Mouse (Mus musculus): ENCODE results near the gene Pus7. TPM values are rescaled to one million over a fixed set of nuclear protein-coding genes. Genes with fewer than 3 reads are reported as not detected.
A peak's percentile ranks its signal among the peaks of the same experiment; 100 is the strongest.
"Not testable (repeated sequence)": the region's sequence is repeated elsewhere in the genome, so short reads cannot be mapped to it uniquely, and the experiment has no call there.

Gene Pus7
- polyA plus RNA-seq, 1 experiment from 2014 or later: 15.1 TPM

GRCm38 (mm10) chr5:23743261-23743660 is 40.2 kb downstream of the Pus7 start:
- Histone ChIP-seq H3K9ac (replicated peaks) (no peak overlapping the region), H3K27ac (replicated peaks) (no peak overlapping the region), H3K4me1 (no peaks in the 10 kb centered on the region), H3K36me3 (peaks cover 64% of the 10 kb centered on the region), H3K4me2 (no peak overlapping the region), H3K4me3 (replicated peaks) (no peak overlapping the region), H3K27me3 (replicated peaks) (no peaks in the 10 kb centered on the region), H3K9me3 (replicated peaks) (no peaks in the 10 kb centered on the region)
- WGBS: 96% methylated on average over 12 of the region's 12 CpGs
- ATAC-seq (ENCODE audit: low FRiP score): no peak

- Histone ChIP-seq H3K27me3 (replicated peaks) (no peaks in the 10 kb centered on the region), H3K4me3 (replicated peaks) (no peak overlapping the region), H3K36me3 (peaks cover 13% of the 10 kb centered on the region), H3K27ac (replicated peaks) (no peak overlapping the region), H3K4me1 (no peaks in the 10 kb centered on the region), H3K9ac (replicated peaks) (no peak overlapping the region), H3K4me2 (no peak overlapping the region), H3K9me3 (replicated peaks) (no peaks in the 10 kb centered on the region)
- 66% methylated on average over 4 of the region's 4 CpGs for WGBS
- no peak for ATAC-seq (ENCODE audit: low FRiP score)
Observed at GRCm38 (mm10) chr5:23737111-23737510, 46.4 kb downstream of the Pus7 start.

GRCm38 (mm10) chr5:23736366-23736765 is 47.1 kb downstream of the Pus7 start:
- Histone ChIP-seq H3K36me3 (peaks cover 6% of the 10 kb centered on the region; the same call in 1 of the 2 replicates), H3K27ac (replicated peaks) (no peak overlapping the region), H3K9me3 (replicated peaks) (no peaks in the 10 kb centered on the region), H3K4me2 (no peak overlapping the region), H3K4me1 (no peaks in the 10 kb centered on the region), H3K9ac (replicated peaks) (no peak overlapping the region), H3K27me3 (replicated peaks) (no peaks in the 10 kb centered on the region), H3K4me3 (replicated peaks) (no peak overlapping the region)
- no peak for ATAC-seq (ENCODE audit: low FRiP score)
- 71% methylated on average over 4 of the region's 4 CpGs for WGBS

- 90% methylated on average over 2 of the region's 2 CpGs for WGBS
- H3K36me3 ChIP-seq: no peaks in the 10 kb centered on the region
- no peaks in the 10 kb centered on the region for H3K27me3 ChIP-seq (replicated peaks)
- no peak overlapping the region for H3K4me2 ChIP-seq
- H3K4me1 ChIP-seq: no peaks in the 10 kb centered on the region
- H3K4me3 ChIP-seq (replicated peaks): no peak overlapping the region
- no peak overlapping the region for H3K9ac ChIP-seq (replicated peaks)
- no peaks in the 10 kb centered on the region for H3K9me3 ChIP-seq (replicated peaks)
- H3K27ac ChIP-seq (replicated peaks): no peak overlapping the region
- no peak for ATAC-seq (ENCODE audit: low FRiP score)
Observed at GRCm38 (mm10) chr5:23721956-23722355, 61.6 kb downstream of the Pus7 start.

- Histone ChIP-seq H3K27me3 (replicated peaks) (no peaks in the 10 kb centered on the region), H3K36me3 (no peaks in the 10 kb centered on the region), H3K4me1 (no peaks in the 10 kb centered on the region), H3K9ac (replicated peaks) (no peak overlapping the region), H3K9me3 (replicated peaks) (no peaks in the 10 kb centered on the region), H3K4me3 (replicated peaks) (no peak overlapping the region), H3K4me2 (no peak overlapping the region), H3K27ac (replicated peaks) (no peak overlapping the region)
- WGBS: 87% methylated on average over 4 of the region's 4 CpGs
- ATAC-seq (ENCODE audit: low FRiP score): no peak
Observed at GRCm38 (mm10) chr5:23718881-23719328, 64.6 kb downstream of the Pus7 start.

- Histone ChIP-seq H3K27me3 (replicated peaks) (no peaks in the 10 kb centered on the region), H3K4me1 (no peaks in the 10 kb centered on the region), H3K9ac (replicated peaks) (no peak overlapping the region), H3K4me2 (no peak overlapping the region), H3K9me3 (replicated peaks) (no peaks in the 10 kb centered on the region), H3K36me3 (no peaks in the 10 kb centered on the region), H3K4me3 (replicated peaks) (no peak overlapping the region), H3K27ac (replicated peaks) (no peak overlapping the region)
- 73% methylated on average over 1 of the region's 1 CpGs for WGBS
- ATAC-seq (ENCODE audit: low FRiP score): no peak
Observed at GRCm38 (mm10) chr5:23718182-23718534, 65.4 kb downstream of the Pus7 start.

GRCm38 (mm10) chr5:23717469-23718181 is 65.9 kb downstream of the Pus7 start:
- no peak overlapping the region for H3K4me3 ChIP-seq (replicated peaks)
- no peaks in the 10 kb centered on the region for H3K36me3 ChIP-seq
- no peak overlapping the region for H3K9ac ChIP-seq (replicated peaks)
- WGBS: 87% methylated on average over 3 of the region's 3 CpGs
- no peaks in the 10 kb centered on the region for H3K27me3 ChIP-seq (replicated peaks)
- H3K4me2 ChIP-seq: no peak overlapping the region
- no peak for ATAC-seq (ENCODE audit: low FRiP score)
- no peak overlapping the region for H3K27ac ChIP-seq (replicated peaks)
- H3K9me3 ChIP-seq (replicated peaks): no peaks in the 10 kb centered on the region
- H3K4me1 ChIP-seq: no peaks in the 10 kb centered on the region

GRCm38 (mm10) chr5:23713401-23714335 is 69.8 kb downstream of the Pus7 start:
- no peak overlapping the region for H3K4me3 ChIP-seq (replicated peaks)
- ATAC-seq (ENCODE audit: low FRiP score): no peak
- H3K9ac ChIP-seq (replicated peaks): no peak overlapping the region
- H3K27me3 ChIP-seq (replicated peaks): no peaks in the 10 kb centered on the region
- no peak overlapping the region for H3K27ac ChIP-seq (replicated peaks)
- peaks cover 16% of the 10 kb centered on the region for H3K36me3 ChIP-seq
- H3K4me1 ChIP-seq: peaks cover 4% of the 10 kb centered on the region; the same call in 1 of the 2 replicates
- peaks cover 5% of the 10 kb centered on the region; the same call in 1 of the 2 replicates for H3K9me3 ChIP-seq (replicated peaks)
- 87% methylated on average over 8 of the region's 8 CpGs for WGBS
- no peak overlapping the region for H3K4me2 ChIP-seq

- H3K4me3 ChIP-seq (replicated peaks): peak overlapping the region; percentile 76
- H3K9me3 ChIP-seq (replicated peaks): peaks cover 5% of the 10 kb centered on the region; the same call in 1 of the 2 replicates
- H3K4me1 ChIP-seq: peaks cover 4% of the 10 kb centered on the region; the same call in 1 of the 2 replicates
- WGBS: 4% methylated on average over 56 of the region's 60 CpGs
- peak overlapping the region; percentile 87 for H3K4me2 ChIP-seq
- H3K9ac ChIP-seq (replicated peaks): peak overlapping the region; percentile 65
- peak overlapping the region; percentile 75 for H3K27ac ChIP-seq (replicated peaks)
- peak; percentile 97 for ATAC-seq (ENCODE audit: low FRiP score)
- H3K27me3 ChIP-seq (replicated peaks): no peaks in the 10 kb centered on the region
- peaks cover 23% of the 10 kb centered on the region for H3K36me3 ChIP-seq
Observed at GRCm38 (mm10) chr5:23712130-23713001, 71.1 kb downstream of the Pus7 start.

- Histone ChIP-seq H3K36me3 (peaks cover 30% of the 10 kb centered on the region), H3K4me2 (peak overlapping the region; percentile 87), H3K4me3 (replicated peaks) (peak overlapping the region; percentile 76), H3K9ac (replicated peaks) (peak overlapping the region; percentile 65), H3K27ac (replicated peaks) (peak overlapping the region; percentile 75; the same call in 1 of the 2 replicates)
- WGBS: 50% methylated on average over 6 of the region's 6 CpGs
- H3K9me3 ChIP-seq (replicated peaks); H3K4me1 ChIP-seq; H3K27me3 ChIP-seq (replicated peaks): not testable (repeated sequence)
- ATAC-seq (ENCODE audit: low FRiP score): peak; percentile 47
Observed at GRCm38 (mm10) chr5:23711671-23712129, 71.8 kb downstream of the Pus7 start.

GRCm38 (mm10) chr5:23711244-23711643 is 72.3 kb downstream of the Pus7 start:
- no peak for ATAC-seq (ENCODE audit: low FRiP score)
- H3K4me1 ChIP-seq: peaks cover 4% of the 10 kb centered on the region; the same call in 1 of the 2 replicates
- peaks cover 33% of the 10 kb centered on the region for H3K36me3 ChIP-seq
- WGBS: 94% methylated on average over 4 of the region's 4 CpGs
- 0 out of 2 replicates have a peak overlapping the region, but pooled peaks have one; percentile 76 for H3K4me3 ChIP-seq (replicated peaks)
- no peaks in the 10 kb centered on the region for H3K27me3 ChIP-seq (replicated peaks)
- H3K9me3 ChIP-seq (replicated peaks): peaks cover 5% of the 10 kb centered on the region; the same call in 1 of the 2 replicates
- H3K9ac ChIP-seq (replicated peaks): no peak overlapping the region
- H3K27ac ChIP-seq (replicated peaks): no peak overlapping the region
- H3K4me2 ChIP-seq: peak overlapping the region; percentile 87

Data from neural tube, embryonic 15.5 days (tissue).